Mouse (Mus musculus): ENCODE results near the gene Fbn1. TPM values are rescaled to one million over a fixed set of nuclear protein-coding genes. Genes with fewer than 3 reads are reported as not detected.
A peak's percentile ranks its signal among the peaks of the same experiment; 100 is the strongest.

The Fbn1 gene
- polyA plus RNA-seq, 1 experiment from 2014 or later, result 61.1 TPM

- Histone ChIP-seq H3K36me3 (ENCODE audit: control insufficient read depth, insufficient read depth, low read length) (peaks cover 83% of the 10 kb centered on the region), H3K9ac (ENCODE audit: low read depth, low read length) (no peak overlapping the region), H3K27me3 (replicated peaks; ENCODE audit: control insufficient read depth, insufficient read depth, low read length) (no peaks in the 10 kb centered on the region), H3K4me1 (ENCODE audit: control insufficient read depth, insufficient read depth, low read length) (no peaks in the 10 kb centered on the region), H3K27ac (replicated peaks; ENCODE audit: low read depth, low read length) (no peak overlapping the region), H3K4me3 (ENCODE audit: low read depth, low read length) (no peak overlapping the region), H3K4me2 (ENCODE audit: low read depth, low read length) (no peak overlapping the region), H3K9me3 (ENCODE audit: control insufficient read depth, low read length) (no peaks in the 10 kb centered on the region)
- DNase-seq (ENCODE audit: low spot score) (no peak), ATAC-seq (ENCODE audit: low read depth) (no peak)
- WGBS, result 90% methylated on average over 8 of the region's 8 CpGs
Measured at GRCm38 (mm10) chr2:125369666-125370065, 138.1 kb downstream of the Fbn1 start.

- H3K27ac ChIP-seq (replicated peaks; ENCODE audit: low read depth, low read length), result no peak overlapping the region
- H3K4me3 ChIP-seq (ENCODE audit: low read depth, low read length), result no peak overlapping the region
- no peak overlapping the region for H3K9ac ChIP-seq (ENCODE audit: low read depth, low read length)
- WGBS, result 67% methylated on average over 4 of the region's 4 CpGs
- no peaks in the 10 kb centered on the region for H3K9me3 ChIP-seq (ENCODE audit: control insufficient read depth, low read length)
- H3K36me3 ChIP-seq (ENCODE audit: control insufficient read depth, insufficient read depth, low read length), result peaks cover 89% of the 10 kb centered on the region
- no peaks in the 10 kb centered on the region for H3K27me3 ChIP-seq (replicated peaks; ENCODE audit: control insufficient read depth, insufficient read depth, low read length)
- H3K4me2 ChIP-seq (ENCODE audit: low read depth, low read length), result no peak overlapping the region
- ATAC-seq (ENCODE audit: low read depth) (no peak), DNase-seq (ENCODE audit: low spot score) (peak; percentile 12)
- no peaks in the 10 kb centered on the region for H3K4me1 ChIP-seq (ENCODE audit: control insufficient read depth, insufficient read depth, low read length)
Measured at GRCm38 (mm10) chr2:125368616-125369015, 139.2 kb downstream of the Fbn1 start.

- Histone ChIP-seq H3K4me1 (ENCODE audit: control insufficient read depth, insufficient read depth, low read length) (no peaks in the 10 kb centered on the region), H3K4me2 (ENCODE audit: low read depth, low read length) (no peak overlapping the region), H3K36me3 (ENCODE audit: control insufficient read depth, insufficient read depth, low read length) (peaks cover 93% of the 10 kb centered on the region), H3K27me3 (replicated peaks; ENCODE audit: control insufficient read depth, insufficient read depth, low read length) (no peaks in the 10 kb centered on the region), H3K4me3 (ENCODE audit: low read depth, low read length) (no peak overlapping the region), H3K9me3 (ENCODE audit: control insufficient read depth, low read length) (no peaks in the 10 kb centered on the region), H3K9ac (ENCODE audit: low read depth, low read length) (no peak overlapping the region), H3K27ac (replicated peaks; ENCODE audit: low read depth, low read length) (no peak overlapping the region)
- 77% methylated on average over 4 of the region's 4 CpGs for WGBS
- peak; percentile 68 for DNase-seq (ENCODE audit: low spot score)
- no peak for ATAC-seq (ENCODE audit: low read depth)
Measured at GRCm38 (mm10) chr2:125361661-125362060, 146.1 kb downstream of the Fbn1 start.

- Histone ChIP-seq H3K4me3 (ENCODE audit: low read depth, low read length) (no peak overlapping the region), H3K4me2 (ENCODE audit: low read depth, low read length) (no peak overlapping the region), H3K36me3 (ENCODE audit: control insufficient read depth, insufficient read depth, low read length) (peaks cover 59% of the 10 kb centered on the region), H3K9me3 (ENCODE audit: control insufficient read depth, low read length) (no peaks in the 10 kb centered on the region), H3K9ac (ENCODE audit: low read depth, low read length) (no peak overlapping the region), H3K27ac (replicated peaks; ENCODE audit: low read depth, low read length) (no peak overlapping the region), H3K27me3 (replicated peaks; ENCODE audit: control insufficient read depth, insufficient read depth, low read length) (no peaks in the 10 kb centered on the region), H3K4me1 (ENCODE audit: control insufficient read depth, insufficient read depth, low read length) (0 out of 2 replicates have a peak, but pooled peaks cover 5% of the 10 kb centered on the region)
- DNase-seq (ENCODE audit: low spot score), result peak; percentile 40
- 58% methylated on average over 3 of the region's 3 CpGs for WGBS
- ATAC-seq (ENCODE audit: low read depth), result no peak
Measured at GRCm38 (mm10) chr2:125356486-125356885, 151.3 kb downstream of the Fbn1 start.

GRCm38 (mm10) chr2:125356068-125356467, 151.7 kb downstream of the Fbn1 start:
- Histone ChIP-seq H3K36me3 (ENCODE audit: control insufficient read depth, insufficient read depth, low read length) (peaks cover 58% of the 10 kb centered on the region), H3K9ac (ENCODE audit: low read depth, low read length) (no peak overlapping the region), H3K4me2 (ENCODE audit: low read depth, low read length) (no peak overlapping the region), H3K27me3 (replicated peaks; ENCODE audit: control insufficient read depth, insufficient read depth, low read length) (no peaks in the 10 kb centered on the region), H3K9me3 (ENCODE audit: control insufficient read depth, low read length) (no peaks in the 10 kb centered on the region), H3K27ac (replicated peaks; ENCODE audit: low read depth, low read length) (no peak overlapping the region), H3K4me1 (ENCODE audit: control insufficient read depth, insufficient read depth, low read length) (0 out of 2 replicates have a peak, but pooled peaks cover 5% of the 10 kb centered on the region), H3K4me3 (ENCODE audit: low read depth, low read length) (no peak overlapping the region)
- no peak for DNase-seq (ENCODE audit: low spot score)
- ATAC-seq (ENCODE audit: low read depth), result peak; percentile 44; the same call in 1 of the 2 replicates
- 80% methylated on average over 5 of the region's 5 CpGs for WGBS

- ATAC-seq (ENCODE audit: low read depth) (peak; percentile 26; the same call in 1 of the 2 replicates), DNase-seq (ENCODE audit: low spot score) (peak; percentile 23)
- H3K27me3 ChIP-seq (replicated peaks; ENCODE audit: control insufficient read depth, insufficient read depth, low read length), result no peaks in the 10 kb centered on the region
- H3K9me3 ChIP-seq (ENCODE audit: control insufficient read depth, low read length), result no peaks in the 10 kb centered on the region
- 54% methylated on average over 11 of the region's 11 CpGs for WGBS
- no peak overlapping the region for H3K4me3 ChIP-seq (ENCODE audit: low read depth, low read length)
- H3K27ac ChIP-seq (replicated peaks; ENCODE audit: low read depth, low read length), result peak overlapping the region; percentile 48
- H3K36me3 ChIP-seq (ENCODE audit: control insufficient read depth, insufficient read depth, low read length), result peaks cover 56% of the 10 kb centered on the region
- H3K4me1 ChIP-seq (ENCODE audit: control insufficient read depth, insufficient read depth, low read length), result 0 out of 2 replicates have a peak, but pooled peaks cover 5% of the 10 kb centered on the region
- H3K4me2 ChIP-seq (ENCODE audit: low read depth, low read length), result no peak overlapping the region
- H3K9ac ChIP-seq (ENCODE audit: low read depth, low read length), result no peak overlapping the region
Measured at GRCm38 (mm10) chr2:125355216-125355971, 152.4 kb downstream of the Fbn1 start.

- no peaks in the 10 kb centered on the region for H3K27me3 ChIP-seq (replicated peaks; ENCODE audit: control insufficient read depth, insufficient read depth, low read length)
- H3K9ac ChIP-seq (ENCODE audit: low read depth, low read length), result no peak overlapping the region
- 85% methylated on average over 11 of the region's 11 CpGs for WGBS
- ATAC-seq (ENCODE audit: low read depth) (no peak), DNase-seq (ENCODE audit: low spot score) (no peak)
- no peak overlapping the region for H3K27ac ChIP-seq (replicated peaks; ENCODE audit: low read depth, low read length)
- no peak overlapping the region for H3K4me3 ChIP-seq (ENCODE audit: low read depth, low read length)
- H3K9me3 ChIP-seq (ENCODE audit: control insufficient read depth, low read length), result no peaks in the 10 kb centered on the region
- H3K4me2 ChIP-seq (ENCODE audit: low read depth, low read length), result no peak overlapping the region
- H3K4me1 ChIP-seq (ENCODE audit: control insufficient read depth, insufficient read depth, low read length), result 0 out of 2 replicates have a peak, but pooled peaks cover 5% of the 10 kb centered on the region
- peaks cover 57% of the 10 kb centered on the region for H3K36me3 ChIP-seq (ENCODE audit: control insufficient read depth, insufficient read depth, low read length)
Measured at GRCm38 (mm10) chr2:125354587-125354986, 153.2 kb downstream of the Fbn1 start.

GRCm38 (mm10) chr2:125349144-125349543, 158.6 kb downstream of the Fbn1 start:
- WGBS, result 85% methylated on average over 5 of the region's 5 CpGs
- Histone ChIP-seq H3K4me2 (ENCODE audit: low read depth, low read length) (no peak overlapping the region), H3K36me3 (ENCODE audit: control insufficient read depth, insufficient read depth, low read length) (peaks cover 60% of the 10 kb centered on the region), H3K4me1 (ENCODE audit: control insufficient read depth, insufficient read depth, low read length) (no peaks in the 10 kb centered on the region), H3K9me3 (ENCODE audit: control insufficient read depth, low read length) (no peaks in the 10 kb centered on the region), H3K4me3 (ENCODE audit: low read depth, low read length) (no peak overlapping the region), H3K9ac (ENCODE audit: low read depth, low read length) (no peak overlapping the region), H3K27me3 (replicated peaks; ENCODE audit: control insufficient read depth, insufficient read depth, low read length) (no peaks in the 10 kb centered on the region), H3K27ac (replicated peaks; ENCODE audit: low read depth, low read length) (no peak overlapping the region)
- ATAC-seq (ENCODE audit: low read depth) (no peak), DNase-seq (ENCODE audit: low spot score) (no peak)
